Mouse (Mus musculus) stomach, embryonic 16.5 days (tissue): ENCODE measurements at regions not wholly inside any gene's neighbourhood (a gene's known extent, or its start where the extent isn't known, plus 50 kb on each side); places are given as distances from the start of the nearest gene placed in this dataset.

ENCODE experiments used
- ATAC-seq: fragments of 200-750 bp; cut with Nextera tagmentation; 2 replicates; pipeline ENCODE4 v1.8.0; 2017; ENCODE audit warnings: moderate number of reproducible peaks, moderate TSS enrichment; ENCODE audit not compliant: insufficient read depth, low FRiP score
- H3K27ac ChIP-seq: fragments of 300-500 bp; sonication (generic); 2 replicates; pipeline ENCODE4 v1.5.1; 2014; ENCODE audit warnings: low read length
- H3K27me3 ChIP-seq: fragments of 300-500 bp; sonication (generic); 2 replicates; pipeline ENCODE4 v1.6.1; 2014; ENCODE audit warnings: low read length, control low read depth, mixed read lengths; ENCODE audit not compliant: control insufficient read depth, insufficient read depth
- H3K36me3 ChIP-seq: fragments of 300-500 bp; sonication (generic); 2 replicates; pipeline ENCODE4 v1.6.1; 2014; ENCODE audit warnings: low read length; ENCODE audit not compliant: control insufficient read depth, insufficient read depth
- H3K4me1 ChIP-seq: fragments of 300-500 bp; sonication (generic); 2 replicates; pipeline ENCODE4 v1.6.1; 2014; ENCODE audit warnings: low read length, control low read depth, mixed read lengths; ENCODE audit not compliant: control insufficient read depth, insufficient read depth
- H3K4me2 ChIP-seq: fragments of 300-500 bp; sonication (generic); 2 replicates; pipeline ENCODE4 v1.6.1; 2014; ENCODE audit warnings: low read depth, low read length, mixed read lengths
- H3K4me3 ChIP-seq: fragments of 300-500 bp; sonication (generic); replicated peaks from 2 replicates; pipeline ENCODE4 v1.5.1; 2014; ENCODE audit warnings: mild to moderate bottlenecking, low read length
- H3K9ac ChIP-seq: fragments of 300-500 bp; sonication (generic); 2 replicates; pipeline ENCODE4 v1.6.1; 2014; ENCODE audit warnings: low read length
- H3K9me3 ChIP-seq: fragments of 300-500 bp; sonication (generic); replicated peaks from 2 replicates; pipeline ENCODE4 v1.6.1; 2016; ENCODE audit warnings: low read length, control low read depth; ENCODE audit not compliant: control insufficient read depth
- WGBS: fragments of 180-500 bp; shearing (Covaris S2); extraction: QIAGEN DNeasy Blood & Tissue Kit; methylation state at CpG from one replicate; pipeline ENCODE4 v1.1.7; 2014; 5-methylcytosine and 5-hydroxymethylcytosine counted together

GRCm38 (mm10) chr8:31518903-31519302 lies 1909.6 kb upstream of the 5930422O12Rik start:
- no peak overlapping the region for H3K4me3 ChIP-seq
- no peaks in the 10 kb centered on the region for H3K4me1 ChIP-seq
- no peak overlapping the region for H3K4me2 ChIP-seq
- 64% methylated on average over 1 of the region's 1 CpGs for WGBS
- no peaks in the 10 kb centered on the region for H3K27me3 ChIP-seq
- H3K9me3 ChIP-seq = no peaks in the 10 kb centered on the region
- H3K9ac ChIP-seq = no peak overlapping the region
- ATAC-seq = no peak
- no peaks in the 10 kb centered on the region for H3K36me3 ChIP-seq
- no peak overlapping the region for H3K27ac ChIP-seq

GRCm38 (mm10) chr8:31520991-31521448 lies 1907.5 kb upstream of the 5930422O12Rik start:
- ATAC-seq = peak; percentile 85
- WGBS = 37% methylated on average over 2 of the region's 2 CpGs

DNA sequence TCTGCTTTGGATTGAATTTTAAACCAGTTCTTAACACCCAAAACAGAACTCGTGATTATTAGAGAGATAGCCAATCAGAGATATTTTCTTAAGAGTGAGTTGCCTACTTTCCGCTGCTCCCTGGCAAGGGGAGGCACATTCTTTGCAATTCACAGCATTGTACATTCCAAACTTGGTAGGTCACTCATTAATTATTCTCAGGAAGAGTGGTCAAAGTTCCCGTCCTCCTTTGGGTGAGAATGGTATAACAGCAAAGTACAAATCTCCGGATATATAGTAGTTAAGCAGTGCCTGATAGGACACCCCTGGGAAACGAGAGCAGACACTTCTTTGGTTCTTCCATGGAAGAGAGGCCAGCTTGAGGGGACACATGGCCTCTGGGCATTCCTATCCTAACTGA lies 1903.4 kb upstream of the 5930422O12Rik start:
- Histone ChIP-seq H3K27me3 (no peaks in the 10 kb centered on the region), H3K36me3 (no peaks in the 10 kb centered on the region), H3K4me3 (no peak overlapping the region), H3K4me1 (no peaks in the 10 kb centered on the region), H3K9me3 (no peaks in the 10 kb centered on the region), H3K4me2 (no peak overlapping the region), H3K27ac (no peak overlapping the region), H3K9ac (no peak overlapping the region)
- ATAC-seq = no peak
- 62% methylated on average over 5 of the region's 5 CpGs for WGBS

More at GRCm38 (mm10) chr8:31520991-31521448, 1907.5 kb upstream of the 5930422O12Rik start:
- Histone ChIP-seq H3K9ac (no peak overlapping the region), H3K4me3 (no peak overlapping the region), H3K27ac (no peak overlapping the region), H3K36me3 (no peaks in the 10 kb centered on the region), H3K27me3 (no peaks in the 10 kb centered on the region), H3K4me2 (no peak overlapping the region), H3K4me1 (no peaks in the 10 kb centered on the region), H3K9me3 (no peaks in the 10 kb centered on the region)

DNA sequence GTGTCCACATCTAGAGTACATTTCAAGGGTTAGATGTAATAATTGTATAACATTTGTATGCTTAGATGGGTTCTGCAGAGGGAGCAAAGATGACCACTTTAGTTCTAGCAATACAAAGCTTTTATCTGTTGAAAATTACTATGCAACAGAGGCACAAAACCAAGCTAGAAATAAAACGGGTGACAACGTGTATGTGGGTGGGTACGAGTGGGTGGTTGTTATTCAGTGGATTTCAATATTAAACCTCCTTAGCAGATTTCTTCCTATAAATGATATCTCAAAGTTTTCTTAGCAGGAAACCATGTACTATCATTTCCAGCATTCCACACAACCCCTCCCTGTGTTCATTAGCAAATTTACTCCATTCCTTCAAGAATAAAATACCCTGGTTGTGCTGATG lies 1889.3 kb upstream of the 5930422O12Rik start:
- Histone ChIP-seq H3K4me1 (no peaks in the 10 kb centered on the region), H3K4me3 (no peak overlapping the region), H3K36me3 (no peaks in the 10 kb centered on the region), H3K27me3 (no peaks in the 10 kb centered on the region), H3K9ac (no peak overlapping the region), H3K9me3 (no peaks in the 10 kb centered on the region), H3K4me2 (no peak overlapping the region), H3K27ac (no peak overlapping the region)
- whole genome bisulfite sequencing = 90% methylated on average over 3 of the region's 3 CpGs
- ATAC-seq = no peak

- H3K27me3 ChIP-seq = no peaks in the 10 kb centered on the region
- no peaks in the 10 kb centered on the region for H3K36me3 ChIP-seq
- no peak overlapping the region for H3K27ac ChIP-seq
- 20% methylated on average over 4 of the region's 4 CpGs for WGBS
- H3K4me3 ChIP-seq = no peak overlapping the region
- ATAC-seq = no peak
- H3K4me1 ChIP-seq = no peaks in the 10 kb centered on the region
- no peak overlapping the region for H3K4me2 ChIP-seq
- no peak overlapping the region for H3K9ac ChIP-seq
- H3K9me3 ChIP-seq = no peaks in the 10 kb centered on the region
These were observed 1886.9 kb upstream of the 5930422O12Rik start for GRCm38 (mm10) chr8:31541646-31542045.

DNA sequence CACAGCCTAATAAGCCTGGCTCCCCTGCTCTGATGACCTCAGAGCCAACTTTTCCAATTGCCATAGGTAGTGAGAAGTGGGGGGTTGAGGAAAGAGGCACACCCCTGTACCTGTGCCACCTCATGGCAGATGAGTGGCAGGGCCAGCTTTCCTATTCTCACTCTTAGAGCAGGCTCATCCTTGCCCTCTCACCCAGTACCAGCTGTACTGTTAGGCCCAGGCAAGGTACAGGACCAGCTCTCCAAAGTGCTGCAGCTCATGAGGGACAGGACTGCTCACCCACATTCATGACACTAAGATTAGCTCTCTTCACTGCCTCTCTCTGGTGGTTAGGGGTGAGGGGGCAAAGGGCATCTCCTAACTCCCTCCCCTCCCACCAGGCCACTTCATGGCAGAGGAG lies 1854.4 kb upstream of the 5930422O12Rik start:
- H3K27ac ChIP-seq = no peak overlapping the region
- ATAC-seq = peak; percentile 33; the same call in 1 of the 2 replicates
- H3K36me3 ChIP-seq = no peaks in the 10 kb centered on the region
- no peaks in the 10 kb centered on the region for H3K4me1 ChIP-seq
- H3K4me2 ChIP-seq = no peak overlapping the region
- H3K9me3 ChIP-seq = no peaks in the 10 kb centered on the region
- H3K27me3 ChIP-seq = no peaks in the 10 kb centered on the region
- no peak overlapping the region for H3K9ac ChIP-seq
- no peak overlapping the region for H3K4me3 ChIP-seq

DNA sequence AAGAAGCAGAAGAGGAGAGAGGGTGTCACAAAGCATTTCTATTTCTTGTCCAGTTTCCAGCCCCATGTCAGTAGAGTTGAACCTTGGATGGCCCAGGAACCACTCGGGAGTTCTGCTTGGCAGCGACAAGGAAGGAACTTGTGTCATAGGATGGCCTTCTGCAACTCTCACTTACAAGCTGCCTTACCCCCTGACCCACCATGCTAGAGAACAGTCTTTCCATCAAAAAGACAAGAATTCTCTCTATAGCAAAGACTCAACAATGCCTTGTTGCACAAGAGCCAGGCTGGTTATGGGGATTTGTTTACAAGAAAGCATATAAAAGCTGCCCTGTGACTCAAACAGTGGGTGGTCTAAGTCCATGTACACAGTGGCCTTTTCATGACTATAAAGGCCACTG lies 1852.4 kb upstream of the 5930422O12Rik start:
- Histone ChIP-seq H3K9ac (no peak overlapping the region), H3K36me3 (no peaks in the 10 kb centered on the region), H3K27ac (no peak overlapping the region), H3K27me3 (no peaks in the 10 kb centered on the region), H3K9me3 (no peaks in the 10 kb centered on the region), H3K4me2 (no peak overlapping the region), H3K4me1 (no peaks in the 10 kb centered on the region), H3K4me3 (no peak overlapping the region)
- WGBS = 72% methylated on average over 2 of the region's 2 CpGs
- ATAC-seq = no peak

DNA sequence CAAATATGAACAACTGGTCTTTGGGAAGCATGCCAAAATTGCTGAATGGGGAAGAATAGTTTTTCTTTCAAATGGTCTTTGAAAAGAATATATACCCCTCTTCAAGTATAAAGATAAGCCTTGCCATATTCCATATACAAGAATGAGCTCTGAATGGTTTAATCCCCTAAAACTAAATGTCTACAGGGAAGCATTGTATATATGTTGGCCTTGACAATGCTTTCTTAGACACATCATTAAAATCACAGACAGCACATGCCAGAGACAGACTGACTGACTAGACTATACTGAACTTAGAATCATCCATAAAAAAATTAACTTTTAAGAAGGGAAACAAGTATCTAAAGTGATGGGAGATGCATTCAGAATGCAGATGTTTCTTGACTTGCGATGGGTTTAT lies 1843.8 kb upstream of the 5930422O12Rik start:
- Histone ChIP-seq H3K9me3 (no peaks in the 10 kb centered on the region; the same call in 1 of the 2 replicates), H3K4me3 (no peak overlapping the region), H3K4me1 (no peaks in the 10 kb centered on the region), H3K4me2 (no peak overlapping the region), H3K27me3 (no peaks in the 10 kb centered on the region), H3K9ac (no peak overlapping the region), H3K36me3 (no peaks in the 10 kb centered on the region), H3K27ac (no peak overlapping the region)
- 83% methylated on average over 1 of the region's 1 CpGs for WGBS
- ATAC-seq = no peak

- no peaks in the 10 kb centered on the region for H3K36me3 ChIP-seq
- H3K4me1 ChIP-seq = no peaks in the 10 kb centered on the region
- no peak overlapping the region for H3K27ac ChIP-seq
- 78% methylated on average over 5 of the region's 5 CpGs for WGBS
- no peaks in the 10 kb centered on the region for H3K9me3 ChIP-seq
- ATAC-seq = no peak
- H3K9ac ChIP-seq = no peak overlapping the region
- no peak overlapping the region for H3K4me2 ChIP-seq
- no peaks in the 10 kb centered on the region for H3K27me3 ChIP-seq
- no peak overlapping the region for H3K4me3 ChIP-seq
These were observed 1829.0 kb upstream of the 5930422O12Rik start for GRCm38 (mm10) chr8:31599536-31599935.

GRCm38 (mm10) chr8:31600979-31601378 lies 1827.5 kb upstream of the 5930422O12Rik start:
- no peak overlapping the region for H3K27ac ChIP-seq
- H3K27me3 ChIP-seq = no peaks in the 10 kb centered on the region
- H3K4me1 ChIP-seq = no peaks in the 10 kb centered on the region
- H3K36me3 ChIP-seq = no peaks in the 10 kb centered on the region
- WGBS = 69% methylated on average over 3 of the region's 3 CpGs
- no peak overlapping the region for H3K4me3 ChIP-seq
- no peak for ATAC-seq
- no peak overlapping the region for H3K4me2 ChIP-seq
- no peaks in the 10 kb centered on the region for H3K9me3 ChIP-seq
- no peak overlapping the region for H3K9ac ChIP-seq
